Mouse (Mus musculus) heart, postnatal 36 days (tissue): ENCODE measurements around the gene Olfr259. TPM values are rescaled to one million over a fixed set of nuclear protein-coding genes. Genes with fewer than 3 reads are reported as not detected.

Experiments
- DNase-seq, 2 experiments: peaks; one replicate each; pipeline ENCODE4 v3.0.0; 2021 to 2022
- intact Hi-C: fragments of 180-260 bp; cut with DNase I; formaldehyde crosslinking; loops from one replicate; pipeline ENCODE4 v1.15.1; 2025
- total RNA-seq, 2 experiments: library from RNA; stranded (reverse); gene quantifications; 2 replicates each; pipeline ENCODE4 v1.2.3; 2021

The Olfr259 gene
- total RNA-seq, result not detected

DNA sequence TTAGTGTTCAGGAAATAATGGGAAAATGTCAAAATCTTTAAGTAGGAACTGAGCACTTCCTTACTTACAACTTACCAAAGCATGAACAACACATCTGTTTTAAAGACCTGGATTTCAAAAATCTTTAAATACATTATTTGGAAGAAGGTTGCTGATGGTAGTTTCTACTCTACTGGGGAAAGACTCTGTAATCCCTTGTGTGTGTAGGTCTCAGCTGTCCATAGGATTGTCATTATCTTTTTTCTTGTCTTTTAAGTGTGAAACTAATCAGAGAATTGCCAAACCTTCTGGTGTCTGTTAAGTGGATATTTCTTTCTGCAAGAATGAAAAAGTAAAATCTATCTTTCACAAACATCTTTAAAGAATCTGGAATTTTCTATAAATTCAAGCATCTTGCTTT is at the start of gene Olfr259:
Olfr259 (minus strand) TSS at position 101 of the 400 bp plus-strand sequence.
- DNase-seq, result no peak
- intact Hi-C loops, result no loop called here

DNA sequence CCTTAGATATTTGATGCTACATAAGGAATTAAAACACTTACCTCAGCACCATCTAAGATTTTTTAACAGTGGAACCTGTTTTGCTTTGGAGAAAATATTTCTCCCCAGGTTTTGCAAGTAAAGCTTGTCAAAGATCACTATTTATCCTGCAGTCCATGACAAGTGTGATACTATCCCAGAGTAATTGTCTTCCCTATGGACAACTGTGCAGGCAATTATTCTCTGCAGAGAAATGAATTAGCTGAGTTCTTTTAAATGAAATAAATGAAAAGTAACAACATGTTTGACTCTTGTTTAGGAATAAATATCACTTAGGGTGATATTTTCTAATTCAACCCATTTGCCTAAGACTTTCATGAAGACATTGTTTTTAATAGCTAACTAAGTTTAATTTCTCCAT is 38.2 kb upstream of the Olfr259 start, which contains the start of gene Olfr1111:
Olfr1111 (minus strand) TSS at position 101 of the 400 bp plus-strand sequence.
- intact Hi-C loops, result no loop called here
- no peak for DNase-seq

- intact Hi-C loops, result no loop called here
Measured at GRCm38 (mm10) chr2:87140200-87140599, 25.8 kb upstream of the Olfr259 start, which contains the start of gene Olfr1110. Gene Olfr1110, minus strand, starts transcription at chr2:87140300.

DNA sequence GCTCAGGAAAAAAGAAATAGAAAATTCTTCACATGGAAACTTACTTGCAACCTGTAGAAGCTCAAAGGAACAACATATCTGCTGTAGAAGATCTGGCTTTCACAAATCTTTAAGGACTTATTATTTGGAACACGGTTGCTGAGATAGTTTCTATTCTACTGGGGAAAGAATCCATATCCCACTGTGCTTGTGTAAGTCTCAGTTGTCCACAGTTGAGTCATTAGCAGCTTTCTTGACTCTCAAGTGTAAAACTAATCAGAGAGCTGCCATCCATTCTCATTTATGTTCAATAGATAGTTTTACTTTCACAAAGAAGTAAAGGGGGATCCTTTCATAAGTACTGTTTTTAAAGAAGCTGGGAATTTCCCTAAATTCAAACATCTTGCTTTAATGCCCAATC is 18.5 kb downstream of the Olfr259 start, which contains the start of gene Olfr1109:
Olfr1109 (minus strand) TSS at position 101 of the 400 bp plus-strand sequence.
- no peak for DNase-seq
- intact Hi-C loops, result no loop called here

More at GRCm38 (mm10) chr2:87140200-87140599, 25.8 kb upstream of the Olfr259 start, which contains the start of gene Olfr1110:
- no peak for DNase-seq

- no peak for DNase-seq
- intact Hi-C loops, result no loop called here
Measured at GRCm38 (mm10) chr2:87075717-87076116, 38.6 kb downstream of the Olfr259 start, which contains the start of gene Olfr1107. Gene Olfr1107, minus strand, starts transcription at chr2:87075817.

Other genes with a start within 250 kb of the Olfr259 start
- gene Gm13723, start 239.8 kb downstream of the Olfr259 start, total RNA-seq, result not detected
- not detected for gene Olfr1097, start 222.4 kb downstream of the Olfr259 start, total RNA-seq
- gene Olfr1098, start 190.0 kb downstream of the Olfr259 start, total RNA-seq, result not detected
- not detected for gene Olfr1099, start 153.9 kb downstream of the Olfr259 start, total RNA-seq
- gene Olfr1100, start 134.6 kb downstream of the Olfr259 start, total RNA-seq, result not detected
- gene Olfr1101, start 123.3 kb downstream of the Olfr259 start, total RNA-seq, result not detected
- gene Olfr1102, start 116.2 kb downstream of the Olfr259 start, total RNA-seq, result not detected
- not detected for gene Olfr1104, start 87.5 kb downstream of the Olfr259 start, total RNA-seq
- not detected for gene Olfr1105, start 78.0 kb downstream of the Olfr259 start, total RNA-seq
- not detected for gene Olfr1106, start 62.3 kb downstream of the Olfr259 start, total RNA-seq
- gene Olfr1107, start 38.8 kb downstream of the Olfr259 start, total RNA-seq, result not detected
- gene Olfr1109, start 18.6 kb downstream of the Olfr259 start, total RNA-seq, result not detected
- gene Olfr1110, start 25.7 kb upstream of the Olfr259 start, total RNA-seq, result not detected
- not detected for gene Olfr1111, start 38.1 kb upstream of the Olfr259 start, total RNA-seq
- not detected for gene Olfr1112, start 73.2 kb upstream of the Olfr259 start, total RNA-seq
- not detected for gene Olfr1113, start 94.4 kb upstream of the Olfr259 start, total RNA-seq
- gene Olfr1115, start 133.4 kb upstream of the Olfr259 start, total RNA-seq, result not detected
- gene Olfr1116, start 153.0 kb upstream of the Olfr259 start, total RNA-seq, result not detected
- not detected for gene Olfr1118, start 193.0 kb upstream of the Olfr259 start, total RNA-seq
- not detected for gene Olfr1120, start 240.2 kb upstream of the Olfr259 start, total RNA-seq